Mouse (Mus musculus) kidney, adult 9 months (tissue): ENCODE measurements around the gene Iapp.
A peak's percentile ranks its signal among the peaks of the same experiment; 100 is the strongest.
"Not testable (repeated sequence)": the region's sequence is repeated elsewhere in the genome, so short reads cannot be mapped to it uniquely, and the experiment has no call there.

Experiments used
- DNase-seq: peaks from one replicate; pipeline ENCODE4 v3.0.0; 2022

The Iapp gene

DNA sequence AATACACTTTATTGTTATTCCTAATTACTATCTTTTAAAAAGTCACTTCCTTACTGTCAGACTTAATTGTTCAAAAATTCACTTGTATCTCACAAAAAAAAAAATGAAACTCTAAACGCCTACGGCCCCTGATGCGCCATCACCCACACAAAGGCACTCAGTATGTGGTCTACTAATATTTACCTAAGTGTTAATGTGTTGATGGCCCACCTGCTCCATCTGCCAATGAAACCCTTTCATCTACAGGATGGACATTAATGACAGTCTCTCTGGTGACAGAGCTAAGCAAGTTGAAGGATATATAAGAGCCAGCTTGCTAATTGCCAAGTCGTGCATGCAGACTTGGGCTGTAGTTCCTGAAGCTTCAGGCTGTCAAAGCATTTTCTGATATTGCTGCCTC, at the start of gene Iapp:
Gene Iapp, plus strand, starts transcription at position 326 of the 400 bp plus-strand sequence.
- DNase-seq, result no peak

DNA sequence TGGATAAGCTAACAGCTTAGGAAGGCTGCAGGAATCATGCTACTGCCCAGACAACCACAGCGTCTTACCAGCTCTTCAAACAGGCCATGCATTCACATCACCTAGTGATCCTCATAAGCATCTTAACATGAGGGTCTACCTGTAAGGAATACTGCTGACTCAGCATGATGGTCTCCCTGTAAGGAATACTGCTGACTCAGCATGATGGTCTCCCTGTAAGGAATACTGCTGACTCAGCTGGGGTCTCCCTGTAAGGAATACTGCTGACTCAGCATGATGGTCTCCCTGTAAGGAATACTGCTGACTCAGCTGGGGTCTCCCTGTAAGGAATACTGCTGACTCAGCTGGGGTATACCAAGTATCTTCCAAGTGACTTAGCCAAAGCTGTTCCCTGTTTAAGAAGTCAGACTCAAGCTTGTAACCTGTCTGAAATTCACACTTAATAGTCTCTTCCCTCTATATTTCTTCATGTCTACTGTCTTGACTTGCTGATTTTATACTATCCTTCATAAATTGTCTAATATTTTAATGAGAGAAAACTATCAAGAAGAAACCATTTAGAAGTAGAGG, 47.4 kb upstream of the Iapp start:
- not testable (repeated sequence) for DNase-seq

DNA sequence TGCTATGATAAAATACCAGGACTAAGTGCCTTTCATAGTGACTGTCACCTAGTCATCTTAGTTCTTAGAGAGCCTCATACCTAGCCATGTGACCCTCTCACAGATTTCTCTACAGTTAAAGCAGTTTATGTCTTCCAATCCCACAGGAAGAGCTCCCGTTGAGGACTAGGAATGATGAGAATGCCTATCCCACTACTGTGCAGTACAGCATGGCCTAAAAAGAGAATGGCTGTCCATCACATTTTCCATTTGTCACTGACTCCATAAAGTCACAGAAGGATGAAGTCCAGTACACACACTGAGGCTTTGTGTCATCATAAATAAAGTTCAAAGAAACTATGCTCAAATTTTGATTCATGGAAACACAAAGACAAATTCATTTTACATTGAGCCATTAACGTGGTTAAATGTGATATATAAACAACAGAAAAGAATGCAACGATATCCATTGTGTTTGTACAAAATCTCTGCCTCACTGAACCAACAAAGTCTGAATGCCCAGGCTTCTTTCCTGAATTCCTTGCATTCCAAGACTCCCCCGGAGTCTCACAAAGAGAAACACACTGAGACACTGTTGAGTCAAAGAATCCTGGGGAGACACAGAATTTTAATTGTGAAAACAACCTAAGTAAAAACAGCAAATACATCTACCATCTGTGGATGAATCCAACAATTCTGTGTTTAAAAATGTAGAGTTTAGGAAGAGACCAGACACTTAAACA, 22.3 kb upstream of the Iapp start:
- no peak for DNase-seq

DNA sequence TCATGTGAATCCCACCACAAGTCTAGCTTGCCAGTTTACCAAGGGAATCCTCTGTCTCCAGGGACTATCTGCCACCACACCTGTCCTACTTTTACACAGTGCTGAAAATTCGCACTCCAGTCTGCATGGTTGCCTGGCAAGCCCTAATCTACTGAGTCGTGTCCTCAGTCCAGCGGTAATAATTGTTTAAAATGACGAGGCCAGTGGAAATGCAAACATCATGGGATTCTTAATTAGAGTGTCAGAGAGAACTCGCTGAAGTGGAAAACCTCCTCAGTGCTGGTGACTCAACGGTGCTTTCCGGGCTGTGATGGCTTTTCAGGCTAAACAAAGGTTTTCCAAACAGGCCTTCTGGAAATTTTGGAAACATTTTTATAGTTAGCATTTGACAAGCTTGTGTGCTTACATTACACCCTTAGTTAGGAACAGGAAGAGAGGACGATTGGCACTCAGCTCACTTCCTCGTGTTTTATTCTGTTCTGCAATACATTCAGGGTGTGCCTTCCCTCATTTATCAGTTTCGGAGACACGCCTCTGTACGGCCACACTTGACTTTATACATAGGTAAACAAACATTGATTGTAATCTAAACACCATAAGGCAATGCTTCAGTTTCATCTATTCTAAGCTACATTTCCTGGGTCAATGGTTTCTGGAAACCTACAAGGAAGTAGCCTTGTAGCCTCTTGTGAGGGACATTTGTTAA, 8.7 kb upstream of the Iapp start:
- no peak for DNase-seq

- DNase-seq, result no peak
Observed at GRCm38 (mm10) chr6:142305076-142305475, 6.9 kb downstream of the Iapp start.

DNA sequence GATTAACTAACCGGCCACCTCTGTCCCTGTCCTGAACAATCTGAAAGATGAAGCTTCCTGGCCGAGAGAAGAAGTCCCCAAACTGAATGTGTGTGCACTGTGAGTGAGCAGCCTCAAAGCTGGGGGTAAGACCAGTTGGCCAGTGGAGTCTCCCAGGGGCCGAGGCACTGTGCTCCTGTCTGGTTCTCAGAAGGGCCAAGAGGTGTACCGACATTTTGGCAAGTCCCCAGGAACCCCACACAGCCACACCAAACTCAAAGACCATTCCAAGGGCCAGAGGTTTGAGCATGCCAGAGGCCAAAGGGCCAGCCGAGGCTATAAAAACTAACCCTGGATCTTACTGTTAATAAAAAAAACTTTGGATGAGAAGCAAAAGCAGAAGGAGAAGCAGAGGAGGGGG, 16.1 kb downstream of the Iapp start:
- DNase-seq, result peak; percentile 30

- no peak for DNase-seq
Observed at GRCm38 (mm10) chr6:142317106-142317505, 18.9 kb downstream of the Iapp start.

- no peak for DNase-seq
Observed at GRCm38 (mm10) chr6:142322881-142323280, 24.7 kb downstream of the Iapp start, which contains the start of gene Slco1a5. TSS of gene Slco1a5 (minus strand) at chr6:142322981.

- DNase-seq, result no peak
Observed at GRCm38 (mm10) chr6:142326598-142326997, 28.4 kb downstream of the Iapp start.

- no peak for DNase-seq
Observed at GRCm38 (mm10) chr6:142329201-142329600, 31.0 kb downstream of the Iapp start.

DNA sequence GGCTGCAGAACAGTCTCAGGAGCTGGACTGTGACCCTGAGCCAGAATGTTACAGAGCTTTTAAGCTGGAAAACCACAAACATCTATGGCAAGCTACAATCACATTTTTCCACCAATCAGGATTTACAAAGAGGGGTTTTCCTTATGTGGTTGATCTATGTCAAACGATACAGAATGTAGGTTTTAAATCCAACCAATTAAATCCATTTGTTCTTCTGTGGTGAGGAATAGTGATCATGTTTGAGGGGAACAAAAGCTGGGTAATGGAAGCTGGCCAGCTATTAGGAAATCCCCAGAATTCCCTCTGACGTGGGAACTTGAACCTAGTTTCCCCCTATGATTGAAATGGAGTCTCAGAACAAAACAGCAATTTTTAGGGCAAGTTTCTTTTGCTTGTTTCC, 40.7 kb downstream of the Iapp start:
- DNase-seq, result no peak

GRCm38 (mm10) chr6:142339576-142339975, 41.4 kb downstream of the Iapp start:
- no peak for DNase-seq

DNA sequence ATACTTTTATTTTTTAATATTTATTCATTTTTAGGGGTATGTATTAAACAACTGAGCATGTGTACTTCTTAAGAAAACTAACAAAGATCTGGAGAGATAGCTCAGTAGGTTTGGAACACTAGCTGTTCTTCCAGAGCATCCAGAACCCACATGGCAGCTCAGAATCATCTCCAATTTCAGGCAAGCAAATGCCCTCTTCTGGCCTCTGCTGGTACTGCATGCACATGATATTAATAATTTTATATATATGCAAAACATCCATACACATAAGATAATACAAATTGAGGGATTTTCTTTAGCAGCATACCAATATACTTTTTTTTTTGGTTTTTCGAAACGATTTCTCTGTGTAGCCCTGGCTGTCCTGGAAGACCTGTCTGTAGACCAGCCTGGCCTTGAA, 45.3 kb downstream of the Iapp start:
- DNase-seq, result peak; percentile 68

GRCm38 (mm10) chr6:142345440-142346038, 47.3 kb downstream of the Iapp start, which contains the start of gene Pyroxd1:
TSS of gene Pyroxd1 (plus strand) at chr6:142345654.
- peak; percentile 90 for DNase-seq

GRCm38 (mm10) chr6:142346181-142347110, 48.2 kb downstream of the Iapp start:
- peak; percentile 17 for DNase-seq

DNA sequence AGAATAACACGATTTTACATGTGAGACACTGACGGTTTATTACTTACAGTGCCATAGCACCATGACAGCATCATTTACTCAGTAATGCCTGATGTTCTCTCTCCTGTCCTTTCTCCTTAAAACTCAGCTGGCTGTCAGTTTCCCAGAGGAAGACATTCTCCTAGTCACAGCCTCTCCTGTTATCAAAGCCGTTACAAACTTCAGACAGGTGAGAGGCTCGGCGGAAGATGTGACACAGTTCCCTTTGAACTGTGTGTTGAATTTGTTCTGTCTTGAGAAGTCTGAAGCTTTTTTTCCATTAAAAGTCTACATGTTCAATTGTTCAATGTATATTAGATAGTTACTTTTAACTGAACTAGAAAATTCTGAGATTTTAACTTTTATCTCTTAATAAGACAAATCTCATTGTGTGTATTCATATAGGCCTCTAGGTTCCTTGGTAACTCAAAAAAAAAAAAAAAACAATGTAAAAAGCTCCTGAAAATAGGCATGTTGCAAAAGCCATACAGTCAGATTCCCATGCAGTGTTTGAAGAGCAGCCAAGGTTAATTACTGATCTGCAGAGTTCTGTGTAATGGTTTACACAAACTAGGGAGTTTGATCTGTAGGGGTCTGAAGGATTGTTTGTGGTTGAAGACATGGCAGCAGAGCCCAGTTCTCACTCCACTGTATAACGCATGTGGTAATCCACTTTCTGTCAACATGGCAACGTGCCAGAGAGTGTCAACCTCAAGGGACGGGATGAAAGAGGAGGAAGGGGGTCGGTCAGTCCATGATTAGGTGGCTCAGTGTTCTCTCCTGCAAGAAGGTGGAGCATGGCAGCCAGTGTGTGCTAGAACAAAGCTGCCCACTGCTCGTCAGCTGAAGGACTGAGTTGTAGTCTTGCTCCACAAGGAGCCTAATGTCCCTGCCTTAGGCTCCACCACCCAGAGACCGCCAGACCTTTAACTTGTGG, 49.5 kb downstream of the Iapp start:
- peak; percentile 69 for DNase-seq

GRCm38 (mm10) chr6:142352099-142352498, 53.9 kb downstream of the Iapp start:
- not testable (repeated sequence) for DNase-seq
